Mouse (Mus musculus) layer of hippocampus, postnatal 36 days (tissue): ENCODE results near the gene Cyp2d22. TPM values are rescaled to one million over a fixed set of nuclear protein-coding genes. Genes with fewer than 3 reads are reported as not detected.

Experiments
- microRNA-seq, 2 experiments: library from miRNA; unstranded; fragments of <30 nt; microRNA quantifications; one replicate each; pipeline ENCODE4 v1.2.0; 2021
- total RNA-seq, 2 experiments: library from RNA; stranded (reverse); gene quantifications; 2 replicates each; pipeline ENCODE4 v1.2.3; 2021

The Cyp2d22 gene
- total RNA-seq, 2 experiments from 2014 or later: 40.9 to 47.4 TPM

Small RNA genes lying within 50 kb of the gene (microRNA-seq; reads per million reads assigned to microRNA genes)
- gene Gm25990 (0 reads per million in 2 experiments), gene Gm27331 (0 reads per million in 2 experiments), gene Mir7684 (0 reads per million in 2 experiments)

Other genes starting within 250 kb of the Cyp2d22 start
- gene Srebf2, start 233.1 kb downstream of the Cyp2d22 start, total RNA-seq: 100 to 1,000 TPM; 156 to 167 TPM
- gene Shisa8, start 167.4 kb downstream of the Cyp2d22 start, total RNA-seq: under 1 TPM; 0.72 to 0.76 TPM
- gene Tnfrsf13c, start 155.9 kb downstream of the Cyp2d22 start, total RNA-seq: under 1 TPM; 0.30 to 0.62 TPM
- gene Cenpm, start 135.5 kb downstream of the Cyp2d22 start, total RNA-seq: 1 to 10 TPM; 2.7 to 4.0 TPM
- gene 1500009C09Rik, start 127.9 kb downstream of the Cyp2d22 start, total RNA-seq: 100 to 1,000 TPM in 1 of 2 experiments, 10 to 100 TPM in 1; 98.3 to 115 TPM
- 100 to 1,000 TPM; 608 to 622 TPM for gene Sept3, start 105.4 kb downstream of the Cyp2d22 start, total RNA-seq
- not detected for gene Wbp2nl, start 81.3 kb downstream of the Cyp2d22 start, total RNA-seq
- 10 to 100 TPM; 32.8 to 38.9 TPM for gene Naga, start 41.3 kb downstream of the Cyp2d22 start, total RNA-seq
- under 1 TPM; 0.27 to 0.40 TPM for gene Pheta2, start 41.3 kb downstream of the Cyp2d22 start, total RNA-seq
- gene Smdt1, start 41.3 kb downstream of the Cyp2d22 start, total RNA-seq: 100 to 1,000 TPM; 138 to 139 TPM
- gene Ndufa6, start 25.9 kb downstream of the Cyp2d22 start, total RNA-seq: 100 to 1,000 TPM; 203 to 209 TPM
- not detected for gene Cyp2d11, start 13.8 kb upstream of the Cyp2d22 start, total RNA-seq
- gene Cyp2d10, start 26.9 kb upstream of the Cyp2d22 start, total RNA-seq: not detected
- gene Cyp2d9, start 53.2 kb upstream of the Cyp2d22 start, total RNA-seq: not detected
- gene Cyp2d12, start 174.8 kb upstream of the Cyp2d22 start, total RNA-seq: not detected
- not detected for gene Cyp2d34, start 240.7 kb upstream of the Cyp2d22 start, total RNA-seq